Mouse (Mus musculus): Measurements from ENCODE around the gene Snrpd2.
"Not testable (repeated sequence)": the region's sequence is repeated elsewhere in the genome, so short reads cannot be mapped to it uniquely, and the experiment has no call there.

Gene Snrpd2

DNA sequence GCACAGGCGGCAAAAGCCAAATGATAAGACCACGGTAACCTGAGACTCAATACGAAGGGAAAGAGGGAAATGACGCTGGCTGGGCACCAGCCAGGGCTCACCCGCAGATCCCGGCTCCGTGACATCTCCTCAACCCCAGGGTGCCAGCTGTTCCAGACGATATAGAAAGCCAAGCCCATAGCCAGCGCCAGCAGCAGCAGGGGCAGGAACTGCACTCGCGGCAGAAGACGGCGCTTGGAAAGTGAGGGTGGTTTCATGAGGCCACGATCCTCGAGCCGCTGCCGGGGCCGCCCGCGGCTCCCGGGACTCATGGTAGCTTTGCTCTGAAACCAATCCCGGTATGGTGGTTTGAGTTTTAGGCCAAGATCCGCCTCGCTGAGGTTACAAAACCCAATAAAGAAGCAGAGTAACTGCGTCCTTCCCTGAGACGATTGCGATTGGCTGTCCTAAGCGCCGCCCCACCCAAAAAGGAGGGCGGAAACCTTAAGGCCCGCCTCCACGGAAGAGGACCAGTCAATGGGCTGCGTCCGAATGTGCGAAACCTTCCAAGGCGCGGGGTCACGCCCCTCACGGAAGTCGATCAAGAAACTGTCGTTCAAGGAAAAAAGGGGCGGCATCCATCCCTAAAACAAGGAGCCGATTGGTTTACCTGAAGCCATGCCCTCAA is 514 bp upstream of the Snrpd2 start, which contains the start of gene Qpctl:
Qpctl (minus strand) TSS at position 417 of the 667 bp plus-strand sequence.
- peak; percentile 100 for DNase-seq (ENCODE audit: low read depth, low spot score)

DNA sequence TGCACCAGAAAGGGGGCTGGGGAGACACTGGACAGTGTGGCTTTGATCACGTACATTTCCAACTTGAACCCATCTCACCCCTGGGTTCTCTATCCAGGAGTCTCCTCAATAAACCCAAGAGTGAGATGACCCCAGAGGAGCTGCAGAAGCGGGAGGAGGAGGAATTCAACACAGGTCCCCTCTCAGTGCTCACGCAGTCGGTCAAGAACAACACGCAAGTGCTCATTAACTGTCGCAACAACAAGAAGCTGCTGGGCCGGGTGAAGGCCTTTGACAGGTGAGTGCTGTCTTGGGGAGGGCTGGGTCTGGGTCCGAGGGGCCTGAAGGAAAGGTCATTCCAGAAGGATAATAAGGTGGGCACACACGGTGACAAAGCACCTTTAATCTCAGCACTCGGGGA is 1.6 kb downstream of the Snrpd2 start:
- DNase-seq (ENCODE audit: low read depth, low spot score): not testable (repeated sequence)

- no peak for DNase-seq (ENCODE audit: low read depth, low spot score)
These were observed 5.3 kb downstream of the Snrpd2 start for GRCm38 (mm10) chr7:19154796-19155195.

DNA sequence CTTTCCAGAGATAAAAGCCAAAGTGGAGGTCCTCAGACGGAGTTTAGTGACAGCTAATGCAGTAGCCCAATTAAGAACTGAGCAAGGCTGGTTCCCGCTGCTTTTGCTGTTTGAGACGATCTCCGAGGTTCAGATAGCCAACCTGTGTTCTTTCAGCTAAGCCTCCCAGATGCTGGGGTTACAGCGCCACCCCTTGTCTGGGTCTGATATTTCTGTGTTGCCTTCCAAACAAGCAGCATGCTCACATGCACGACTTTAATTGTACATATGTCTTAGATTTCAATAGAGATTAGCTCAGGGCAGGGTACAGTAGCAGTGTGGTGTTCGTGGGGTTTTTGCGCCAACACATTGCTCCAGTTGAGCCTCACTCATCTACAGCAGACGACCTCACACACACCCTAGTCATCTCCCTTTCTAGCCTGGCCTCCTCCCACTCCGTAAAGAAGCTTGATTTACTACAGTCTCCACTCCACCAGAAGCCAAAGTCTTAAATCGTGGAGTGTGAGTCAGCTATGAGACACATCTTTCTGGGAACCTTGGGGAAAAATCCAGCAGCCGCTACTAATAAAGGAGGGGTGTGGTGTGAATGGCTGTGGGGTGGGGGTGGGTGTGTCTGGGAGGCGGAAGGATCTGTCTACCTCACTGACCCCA is 6.4 kb downstream of the Snrpd2 start:
- no peak for DNase-seq (ENCODE audit: low read depth, low spot score)

DNA sequence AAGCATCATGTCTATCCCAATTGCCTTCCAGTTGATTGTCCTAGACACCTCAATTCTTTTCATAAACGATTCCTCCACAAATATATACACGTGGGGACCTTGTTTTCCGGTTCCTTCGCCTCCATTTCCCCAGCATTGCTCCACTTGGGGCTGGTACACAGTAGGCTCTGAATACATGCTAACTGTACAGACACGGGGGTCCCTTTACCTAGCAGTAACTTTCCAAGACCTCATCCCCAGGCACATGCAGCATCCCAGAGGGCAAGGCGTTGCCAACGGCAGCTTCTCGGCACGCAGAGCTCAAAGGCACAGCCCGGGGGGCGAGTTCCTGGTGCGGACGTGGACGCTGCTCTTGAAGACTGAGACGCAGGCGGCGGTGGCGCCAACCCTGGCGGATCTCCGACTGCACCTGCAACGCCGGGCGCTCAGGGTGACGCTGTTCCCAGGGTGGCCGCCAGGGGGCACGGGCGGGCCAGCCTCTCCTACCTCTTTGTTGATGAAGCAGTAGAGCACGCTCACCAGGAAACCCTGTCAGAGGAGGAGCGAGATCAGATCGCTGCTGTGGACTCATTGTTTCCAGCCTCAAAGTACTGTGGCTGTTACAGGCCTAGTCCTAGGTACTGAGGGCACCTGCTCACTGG is 7.8 kb downstream of the Snrpd2 start:
- peak; percentile 94 for DNase-seq (ENCODE audit: low read depth, low spot score)

DNA sequence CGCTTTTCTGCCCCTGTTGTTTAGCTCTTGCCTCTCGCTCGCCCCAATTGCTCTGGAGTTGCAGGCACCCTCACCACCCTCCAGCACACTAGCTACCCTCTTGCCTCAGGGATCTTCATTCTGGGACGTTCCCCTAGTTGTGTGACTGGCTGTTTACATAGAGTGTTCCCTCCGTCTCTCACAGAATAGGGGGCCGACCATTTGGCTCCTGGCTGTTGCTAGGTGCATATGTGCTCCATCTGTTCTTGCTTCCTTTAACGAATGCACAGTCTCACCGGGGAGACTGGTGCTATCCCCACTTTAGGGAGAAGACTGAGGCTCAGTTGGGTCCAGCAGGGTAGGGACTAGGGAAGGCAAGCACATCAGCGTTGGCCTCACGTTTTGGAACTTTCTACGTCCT is 9.1 kb downstream of the Snrpd2 start:
- DNase-seq (ENCODE audit: low read depth, low spot score): no peak

- DNase-seq (ENCODE audit: low read depth, low spot score): no peak
These were observed 9.9 kb downstream of the Snrpd2 start for GRCm38 (mm10) chr7:19159411-19159810.

DNA sequence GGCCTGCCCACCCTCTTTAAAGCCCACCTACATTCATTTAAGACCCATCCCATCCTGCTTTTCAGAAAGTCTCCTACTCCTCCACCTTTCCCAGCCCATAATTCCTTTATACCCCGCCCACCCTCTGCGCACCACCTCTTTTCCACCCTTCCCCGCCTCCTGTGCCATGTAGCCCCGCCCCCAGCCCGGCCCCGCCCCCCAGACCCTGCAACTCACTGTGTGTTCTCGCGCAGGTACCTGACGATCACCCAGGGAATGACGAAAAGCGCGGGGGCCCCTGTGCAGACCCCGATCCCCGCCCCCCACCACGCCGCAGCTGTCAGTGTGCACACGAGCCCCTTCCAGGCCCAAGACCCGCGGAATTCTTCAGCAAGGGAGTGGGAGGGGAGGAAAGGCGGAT is 10.6 kb downstream of the Snrpd2 start:
- DNase-seq (ENCODE audit: low read depth, low spot score): peak; percentile 87

GRCm38 (mm10) chr7:19162928-19163327 is 13.4 kb downstream of the Snrpd2 start:
- DNase-seq (ENCODE audit: low read depth, low spot score): no peak

DNA sequence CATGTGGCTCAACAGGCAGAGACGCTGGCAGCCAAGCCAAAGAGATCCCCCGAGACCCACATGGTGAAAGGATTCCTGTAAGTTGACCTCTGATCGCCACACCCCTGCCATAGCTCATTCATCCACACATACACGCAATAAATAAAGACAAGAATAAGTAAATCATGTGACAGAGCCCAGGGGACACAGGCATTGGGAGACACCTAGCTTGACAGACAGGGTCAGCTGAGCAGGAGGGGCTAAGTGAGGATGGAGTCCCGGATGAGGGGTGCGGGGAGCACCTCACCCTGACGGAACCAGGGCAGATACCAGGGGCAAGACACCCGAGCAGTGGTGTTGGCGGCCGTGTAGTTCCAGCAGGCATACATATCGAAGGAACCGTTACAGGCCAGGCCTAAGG is 14.2 kb downstream of the Snrpd2 start:
- no peak for DNase-seq (ENCODE audit: low read depth, low spot score)

- DNase-seq (ENCODE audit: low read depth, low spot score): peak; percentile 94
These were observed 14.7 kb downstream of the Snrpd2 start for GRCm38 (mm10) chr7:19164189-19164588.

GRCm38 (mm10) chr7:19164978-19165377 is 15.5 kb downstream of the Snrpd2 start:
- peak; percentile 87 for DNase-seq (ENCODE audit: low read depth, low spot score)

DNA sequence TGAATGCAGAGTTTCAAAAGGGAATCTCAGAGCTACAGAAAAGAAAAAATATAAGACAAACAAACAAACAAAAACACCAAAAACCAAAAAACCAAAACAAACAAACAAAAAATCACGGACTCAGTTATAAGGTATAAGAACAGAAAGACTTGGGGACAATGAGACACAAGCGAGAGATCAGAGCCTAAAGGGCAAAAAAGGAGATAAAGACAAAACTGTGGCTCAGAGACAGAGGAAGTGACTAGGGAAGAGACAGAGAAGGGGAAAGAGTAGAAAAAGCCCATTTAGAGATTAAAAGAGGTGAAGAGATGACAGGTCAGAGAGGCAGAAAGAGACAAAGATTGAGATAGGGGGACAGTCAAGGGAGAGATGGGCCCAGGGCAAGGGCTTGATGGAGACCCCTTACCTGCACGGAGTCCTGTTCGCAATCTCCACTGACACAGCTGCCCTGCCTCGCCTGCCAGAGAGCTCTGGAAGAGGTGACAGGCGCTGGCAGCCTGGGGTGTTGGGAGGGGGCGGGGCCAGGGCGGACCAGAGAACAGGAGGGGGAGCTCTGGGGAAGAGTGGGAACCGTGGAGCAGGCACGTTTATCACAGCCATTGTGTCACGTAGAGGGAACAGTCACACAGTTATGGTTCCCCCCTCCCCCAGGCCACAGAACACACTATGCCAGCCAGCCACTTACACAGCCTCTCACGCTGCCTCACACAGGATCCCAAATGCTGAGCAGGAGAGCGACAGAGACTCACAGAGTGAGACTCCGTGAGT is 16.3 kb downstream of the Snrpd2 start, which contains the start of gene Gipr:
Gipr (minus strand) TSS at position 472 of the 768 bp plus-strand sequence.
- no peak for DNase-seq (ENCODE audit: low read depth, low spot score)

DNA sequence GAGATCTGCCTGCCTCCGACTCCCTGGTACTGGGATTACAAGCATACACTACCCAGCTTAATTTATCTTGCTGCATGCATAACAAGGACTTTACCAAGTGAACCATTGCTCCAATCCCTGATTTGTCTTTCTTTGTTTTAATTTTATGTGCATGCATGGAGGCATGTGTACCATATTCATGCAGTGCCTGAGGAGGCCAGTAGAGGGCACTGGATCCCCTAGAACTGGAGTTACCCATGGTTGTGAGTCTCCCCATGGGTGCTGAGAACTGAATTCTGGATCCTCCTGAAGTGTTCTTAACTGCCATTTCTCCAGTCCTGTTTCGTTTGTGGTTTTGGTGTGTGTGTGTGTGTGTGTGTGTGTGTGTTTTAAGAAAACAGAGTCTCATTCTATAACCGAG is 17.5 kb downstream of the Snrpd2 start:
- no peak for DNase-seq (ENCODE audit: low read depth, low spot score)

DNA sequence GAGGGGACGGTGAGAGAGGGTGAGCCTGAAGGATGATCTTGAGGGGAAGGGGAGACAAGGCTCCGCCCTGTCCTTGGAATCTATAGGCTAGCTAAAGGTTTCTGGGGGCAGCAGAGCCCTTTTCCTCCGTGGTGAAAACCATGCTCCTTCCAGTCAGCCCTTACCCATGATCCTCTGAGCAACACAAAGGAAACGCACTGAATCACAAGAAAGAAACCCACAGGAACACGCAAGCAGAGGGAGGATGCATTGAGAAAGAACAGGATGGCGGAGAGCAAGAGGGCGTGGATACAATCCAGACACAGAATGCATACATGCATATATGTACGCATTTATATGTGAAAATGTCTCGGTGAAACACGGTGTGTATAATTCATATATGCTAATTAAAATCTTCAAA is 20.0 kb downstream of the Snrpd2 start:
- DNase-seq (ENCODE audit: low read depth, low spot score): no peak

- DNase-seq (ENCODE audit: low read depth, low spot score): no peak
These were observed 20.6 kb downstream of the Snrpd2 start for GRCm38 (mm10) chr7:19170142-19170541.

DNA sequence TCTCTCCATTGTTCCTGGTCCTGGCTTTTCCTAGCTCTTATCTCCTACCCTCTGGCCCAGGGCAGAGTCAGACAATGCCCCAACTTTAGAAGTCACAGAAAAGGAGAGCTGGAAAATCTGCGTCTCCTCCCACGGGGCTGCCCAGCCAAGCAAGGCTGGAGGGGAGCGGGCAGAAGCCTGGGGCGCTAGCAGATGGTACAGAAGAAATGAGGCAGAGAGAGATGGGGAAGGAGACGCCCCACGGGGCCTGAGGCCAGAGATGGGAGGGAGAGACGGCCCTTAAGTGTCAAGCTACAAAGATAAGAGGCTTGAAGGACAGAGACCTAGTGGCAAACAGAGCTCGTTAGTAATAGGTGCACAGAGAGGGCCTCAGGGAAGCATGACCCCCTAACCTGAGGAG is 22.3 kb downstream of the Snrpd2 start:
- no peak for DNase-seq (ENCODE audit: low read depth, low spot score)

DNA sequence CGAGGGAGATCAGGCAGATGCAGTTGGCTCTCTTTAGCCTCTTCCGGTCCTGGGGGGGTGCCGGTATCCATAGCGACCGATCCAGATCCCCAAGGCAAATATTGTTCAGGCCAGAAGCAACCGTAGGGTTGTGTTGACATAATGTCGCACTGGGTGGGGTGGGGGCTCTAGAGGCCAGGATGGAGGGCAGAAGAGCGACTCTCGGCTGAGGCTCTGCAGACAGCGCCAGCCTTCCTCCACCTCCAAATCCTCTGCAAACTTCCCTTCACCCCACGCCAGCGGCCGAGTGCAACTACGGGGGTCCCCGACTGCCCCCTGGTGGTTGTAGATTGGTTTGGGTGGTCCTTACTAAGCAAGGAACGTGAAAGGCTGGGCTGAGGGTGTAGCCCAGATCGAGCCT is 23.4 kb downstream of the Snrpd2 start:
- peak; percentile 90 for DNase-seq (ENCODE audit: low read depth, low spot score)

- peak; percentile 89 for DNase-seq (ENCODE audit: low read depth, low spot score)
These were observed 26.4 kb downstream of the Snrpd2 start, which contains the start of gene Eml2 for GRCm38 (mm10) chr7:19175708-19176515. Gene Eml2 (plus strand): TSS chr7:19176421.

DNA sequence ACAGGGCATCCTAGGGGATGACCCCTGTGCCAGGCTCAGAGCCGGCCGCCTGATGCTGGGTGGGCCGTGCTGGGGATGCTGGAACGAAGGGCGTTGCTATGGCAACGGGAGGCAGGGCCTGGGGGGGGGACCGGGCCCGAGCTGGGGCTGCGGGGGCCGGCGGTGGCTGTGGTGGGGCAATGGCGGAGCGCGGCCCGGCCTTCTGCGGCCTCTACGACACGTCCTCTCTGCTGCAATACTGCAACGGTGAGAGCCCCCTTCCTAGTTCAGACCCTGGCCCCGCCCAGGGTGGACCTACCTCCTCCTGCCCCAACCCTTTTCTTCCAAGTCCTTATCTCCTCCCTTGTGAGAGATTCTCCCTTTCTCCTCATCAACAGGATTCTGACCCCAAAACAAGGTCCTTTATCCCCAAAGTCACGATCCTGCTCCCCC is 27.0 kb downstream of the Snrpd2 start:
- DNase-seq (ENCODE audit: low read depth, low spot score): no peak

GRCm38 (mm10) chr7:19177216-19177615 is 27.7 kb downstream of the Snrpd2 start:
- no peak for DNase-seq (ENCODE audit: low read depth, low spot score)
